Mouse (Mus musculus): Measurements from ENCODE around the gene Rplp0. TPM values are rescaled to one million over a fixed set of nuclear protein-coding genes. Genes with fewer than 3 reads are reported as not detected.

Gene Rplp0
- polyA plus RNA-seq, 1 experiment: 3,023 TPM

DNA sequence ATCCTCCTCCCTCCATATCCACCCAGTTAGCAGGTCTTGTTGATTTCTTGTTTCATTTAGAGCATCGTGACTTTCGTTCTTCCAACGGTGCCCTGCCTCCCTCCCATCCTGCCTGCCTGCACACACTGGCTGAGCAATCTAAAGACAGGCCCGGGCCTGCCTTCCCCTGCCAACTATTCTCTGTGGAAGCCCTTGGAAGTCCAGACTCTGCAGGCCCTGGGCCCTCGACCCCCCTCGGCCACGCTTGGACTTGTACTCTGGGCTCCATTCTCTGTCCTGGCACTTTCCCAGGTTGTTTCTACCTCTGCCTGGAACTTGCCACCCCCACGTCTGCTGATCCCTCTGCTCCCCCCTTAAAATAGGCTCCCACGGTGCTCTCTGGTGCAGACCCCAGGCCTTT is 33.3 kb upstream of the Rplp0 start:
- no peak overlapping the region for H3K4me3 ChIP-seq (ENCODE audit: insufficient read depth, low read length)

DNA sequence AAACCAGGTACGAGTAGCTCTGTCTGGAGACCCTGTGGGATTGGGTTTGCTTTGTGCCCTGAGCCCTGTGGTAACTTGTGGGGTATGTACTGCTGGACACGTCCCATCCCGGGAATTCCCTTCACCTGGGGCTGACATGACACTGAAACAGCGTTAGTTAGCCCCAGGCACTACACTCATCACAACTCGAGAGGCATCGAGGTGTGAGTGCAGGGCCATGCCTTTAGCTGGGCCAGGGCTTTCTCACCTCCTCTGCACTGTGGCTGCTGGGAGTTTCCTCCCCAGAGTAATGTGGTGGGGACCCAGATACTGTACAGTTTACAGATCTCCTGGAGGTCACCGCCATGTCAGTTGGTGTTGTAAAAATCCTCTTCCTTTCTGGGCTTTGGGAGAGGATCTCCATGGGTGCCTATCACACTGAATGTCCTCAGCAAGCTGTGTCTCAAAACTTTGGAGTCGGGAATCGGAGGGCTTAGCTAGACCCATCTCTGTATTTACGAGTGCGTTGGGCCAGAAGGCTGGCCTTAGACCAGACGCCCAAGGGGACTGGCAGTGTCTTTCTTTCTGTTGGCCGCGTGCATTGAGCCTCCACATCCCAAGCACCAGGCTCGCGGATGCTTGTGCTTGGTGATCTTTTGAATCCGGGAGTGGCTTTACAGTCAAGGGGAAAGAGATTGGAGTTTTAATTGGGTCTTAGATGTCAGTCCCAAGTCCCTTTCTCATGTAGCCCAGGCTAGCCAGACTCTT is 32.6 kb upstream of the Rplp0 start:
- no peak overlapping the region for H3K4me3 ChIP-seq (ENCODE audit: insufficient read depth, low read length)
- no peak overlapping the region for H3K27ac ChIP-seq (ENCODE audit: insufficient read depth, low read length)
- TF ChIP-seq POLR2A (IDR thresholded peaks at IDR 0.05; ENCODE audit: low read depth, low read length): no peak
- TF ChIP-seq CTCF (IDR thresholded peaks at IDR 0.05; ENCODE audit: borderline replicate concordance, insufficient read depth, low read length): no peak
- peaks cover 35% of the 10 kb centered on the region for H3K4me1 ChIP-seq (ENCODE audit: control insufficient read depth, insufficient read depth, low read length)

More for the DNA sequence above, 33.3 kb upstream of the Rplp0 start:
- no peak for TF ChIP-seq POLR2A (IDR thresholded peaks at IDR 0.05; ENCODE audit: low read depth, low read length)
- Histone ChIP-seq H3K27ac (ENCODE audit: insufficient read depth, low read length) (no peak overlapping the region), H3K4me1 (ENCODE audit: control insufficient read depth, insufficient read depth, low read length) (peaks cover 33% of the 10 kb centered on the region)

DNA sequence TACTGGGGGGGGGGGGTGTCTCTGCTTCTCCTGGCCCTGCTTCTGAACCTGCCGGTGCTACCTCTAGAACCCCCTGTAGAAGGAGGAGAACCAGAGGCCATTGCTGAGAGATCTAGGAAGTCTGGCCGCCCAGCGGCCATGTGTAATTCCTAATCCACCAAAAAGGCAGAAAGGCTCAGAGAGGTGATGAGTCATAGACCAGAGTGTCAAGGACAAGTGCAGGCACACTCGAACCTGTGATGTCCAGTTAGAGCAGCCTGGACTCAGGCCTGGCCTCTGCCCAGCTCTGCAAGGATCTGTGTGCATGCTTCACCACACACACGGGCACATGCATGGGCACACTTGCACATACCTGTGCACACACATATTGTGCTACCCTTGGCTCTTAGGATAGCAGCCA is 31.1 kb upstream of the Rplp0 start:
- Histone ChIP-seq H3K4me3 (ENCODE audit: insufficient read depth, low read length) (no peak overlapping the region), H3K27ac (ENCODE audit: insufficient read depth, low read length) (no peak overlapping the region), H3K4me1 (ENCODE audit: control insufficient read depth, insufficient read depth, low read length) (peaks cover 35% of the 10 kb centered on the region)
- TF ChIP-seq POLR2A (IDR thresholded peaks at IDR 0.05; ENCODE audit: low read depth, low read length) (no peak), CTCF (IDR thresholded peaks at IDR 0.05; ENCODE audit: borderline replicate concordance, insufficient read depth, low read length) (no peak)

DNA sequence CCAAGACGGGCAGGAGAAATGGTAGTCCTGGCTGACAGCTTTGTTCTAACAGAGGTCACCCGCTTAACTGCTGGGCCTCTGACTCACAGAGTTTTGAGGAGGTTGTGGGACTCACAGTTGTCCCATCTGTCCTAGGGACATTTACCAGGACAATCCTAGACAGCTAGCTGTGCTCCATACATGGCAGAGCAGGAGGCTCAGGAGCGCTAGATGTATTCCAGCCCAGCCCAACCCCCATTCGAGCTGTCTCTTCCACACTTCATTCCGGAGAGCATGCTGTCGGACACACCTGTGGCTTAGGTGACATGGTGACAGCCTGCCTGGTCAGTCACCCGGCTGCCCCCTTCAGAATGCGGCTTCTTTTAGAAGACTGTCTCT is 29.9 kb upstream of the Rplp0 start:
- no peak overlapping the region for H3K4me3 ChIP-seq (ENCODE audit: insufficient read depth, low read length)
- TF ChIP-seq POLR2A (IDR thresholded peaks at IDR 0.05; ENCODE audit: low read depth, low read length) (no peak), CTCF (IDR thresholded peaks at IDR 0.05; ENCODE audit: borderline replicate concordance, insufficient read depth, low read length) (no peak)
- no peak overlapping the region for H3K27ac ChIP-seq (ENCODE audit: insufficient read depth, low read length)

DNA sequence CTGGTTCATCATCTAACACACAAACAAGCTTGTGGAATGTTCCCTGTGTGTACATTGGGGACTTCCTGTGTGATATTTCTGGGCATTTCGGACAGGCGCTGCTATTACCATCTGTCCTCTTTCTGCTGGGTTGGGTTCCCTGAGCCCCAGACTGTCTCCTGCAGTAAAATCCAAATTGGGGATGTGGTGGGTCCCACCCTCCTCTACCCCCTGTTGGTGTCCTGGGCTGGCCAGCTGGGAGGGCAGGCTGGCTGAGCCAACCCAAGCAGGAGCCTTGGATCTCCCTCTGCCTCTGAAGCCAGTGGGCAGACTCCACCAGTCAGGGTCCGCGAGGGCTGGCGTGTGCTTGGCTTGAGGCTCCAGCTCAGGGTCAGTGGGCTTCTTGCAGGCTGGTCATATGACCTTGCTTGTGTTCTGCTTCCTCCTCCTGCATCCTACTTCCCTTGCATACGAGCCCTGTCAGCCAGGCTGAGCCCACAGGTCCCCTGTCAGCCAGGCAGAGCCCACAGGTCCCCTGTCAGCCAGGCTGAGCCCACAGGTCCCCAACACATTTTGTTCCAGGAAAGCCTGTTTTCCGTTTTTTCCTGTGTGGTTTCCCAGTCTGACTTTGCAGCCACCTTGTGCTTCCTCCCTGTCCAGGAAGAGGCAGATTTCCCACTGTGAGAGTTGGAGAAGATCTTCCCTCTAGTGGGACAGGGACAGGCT is 29.4 kb upstream of the Rplp0 start:
- Histone ChIP-seq H3K27ac (ENCODE audit: insufficient read depth, low read length) (no peak overlapping the region), H3K4me3 (ENCODE audit: insufficient read depth, low read length) (no peak overlapping the region), H3K4me1 (ENCODE audit: control insufficient read depth, insufficient read depth, low read length) (peaks cover 35% of the 10 kb centered on the region)
- TF ChIP-seq CTCF (IDR thresholded peaks at IDR 0.05; ENCODE audit: borderline replicate concordance, insufficient read depth, low read length) (no peak), POLR2A (IDR thresholded peaks at IDR 0.05; ENCODE audit: low read depth, low read length) (no peak)

More for the DNA sequence above, 29.9 kb upstream of the Rplp0 start:
- H3K4me1 ChIP-seq (ENCODE audit: control insufficient read depth, insufficient read depth, low read length): peaks cover 35% of the 10 kb centered on the region

DNA sequence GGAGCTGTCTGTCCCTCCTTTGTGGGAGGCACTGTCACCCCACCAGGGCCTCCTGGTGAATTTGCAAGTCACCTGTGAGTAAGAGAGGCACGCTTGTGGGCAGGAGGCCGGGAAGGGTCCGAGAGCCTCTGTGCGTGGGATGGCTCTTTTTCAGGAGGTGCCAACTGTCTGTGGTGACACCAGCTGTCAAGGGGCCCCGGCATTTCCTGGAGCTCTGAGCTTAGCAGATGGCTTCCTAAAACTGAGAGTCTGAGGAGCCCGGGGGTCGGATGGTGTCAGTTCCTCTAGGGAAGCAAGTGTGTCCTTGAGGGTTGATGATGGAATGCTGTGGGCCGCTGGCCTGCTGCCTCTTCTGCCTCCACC is 28.8 kb upstream of the Rplp0 start:
- Histone ChIP-seq H3K4me3 (ENCODE audit: insufficient read depth, low read length) (no peak overlapping the region), H3K27ac (ENCODE audit: insufficient read depth, low read length) (no peak overlapping the region), H3K4me1 (ENCODE audit: control insufficient read depth, insufficient read depth, low read length) (peaks cover 39% of the 10 kb centered on the region)
- TF ChIP-seq CTCF (IDR thresholded peaks at IDR 0.05; ENCODE audit: borderline replicate concordance, insufficient read depth, low read length): no peak
- TF ChIP-seq POLR2A (IDR thresholded peaks at IDR 0.05; ENCODE audit: low read depth, low read length): no peak

DNA sequence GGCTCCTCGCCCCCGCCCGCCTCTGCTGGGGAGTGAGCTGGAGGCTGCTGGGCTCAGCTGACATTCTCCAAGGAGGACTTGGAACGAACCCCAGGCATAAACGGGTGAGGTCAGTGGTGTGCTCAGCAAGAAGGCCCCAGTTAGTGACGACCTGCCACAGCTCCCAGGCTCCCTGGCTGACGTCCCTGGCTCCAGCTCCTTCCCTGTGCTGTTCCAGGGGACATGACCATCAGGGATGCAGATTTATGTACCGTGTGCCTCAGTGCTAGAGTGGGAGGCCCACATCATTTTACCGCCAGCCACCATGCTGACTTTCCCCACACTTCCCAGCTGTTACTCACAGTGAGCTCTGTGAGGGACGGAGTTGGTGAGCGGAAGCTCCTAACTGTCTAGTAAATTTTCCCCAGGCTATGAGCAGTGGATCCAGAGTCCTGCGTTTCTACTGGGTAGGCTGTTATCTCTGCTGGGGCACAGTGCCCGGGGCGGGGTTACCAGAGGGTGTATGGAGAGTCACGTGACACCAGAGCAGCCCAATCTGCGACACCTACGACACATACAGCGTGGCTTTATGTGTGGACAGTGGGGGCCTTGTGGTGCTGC is 27.5 kb upstream of the Rplp0 start:
- Histone ChIP-seq H3K4me1 (ENCODE audit: control insufficient read depth, insufficient read depth, low read length) (peaks cover 46% of the 10 kb centered on the region), H3K27ac (ENCODE audit: insufficient read depth, low read length) (peak overlapping the region; percentile 41), H3K4me3 (ENCODE audit: insufficient read depth, low read length) (no peak overlapping the region)
- no peak for TF ChIP-seq CTCF (IDR thresholded peaks at IDR 0.05; ENCODE audit: borderline replicate concordance, insufficient read depth, low read length)
- no peak for TF ChIP-seq POLR2A (IDR thresholded peaks at IDR 0.05; ENCODE audit: low read depth, low read length)

DNA sequence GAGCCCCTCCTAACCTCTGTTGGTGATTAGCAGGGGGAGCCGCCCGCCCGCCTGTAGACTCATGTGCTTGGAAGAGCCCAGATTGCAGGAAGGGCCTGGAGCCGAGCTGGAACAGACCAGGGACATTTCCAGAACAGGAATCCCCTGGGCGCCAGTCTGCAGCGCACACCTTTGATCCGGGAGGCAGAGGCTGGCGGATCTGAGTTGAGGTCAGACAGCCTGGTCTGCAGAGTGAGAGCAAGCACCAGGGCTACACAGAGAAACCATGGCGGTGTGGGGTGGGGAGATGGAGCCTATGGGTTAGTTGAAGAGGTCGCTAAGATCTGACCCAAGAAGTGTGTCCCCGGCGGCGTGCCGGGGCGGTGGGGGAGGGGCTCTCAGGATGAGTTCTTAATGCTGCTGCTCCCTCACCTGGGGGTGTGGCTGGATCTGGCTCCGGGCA is 25.0 kb upstream of the Rplp0 start:
- peak overlapping the region; percentile 19; the same call in 1 of the 2 replicates for H3K27ac ChIP-seq (ENCODE audit: insufficient read depth, low read length)
- no peak overlapping the region for H3K4me3 ChIP-seq (ENCODE audit: insufficient read depth, low read length)
- TF ChIP-seq CTCF (IDR thresholded peaks at IDR 0.05; ENCODE audit: borderline replicate concordance, insufficient read depth, low read length): no peak
- TF ChIP-seq POLR2A (IDR thresholded peaks at IDR 0.05; ENCODE audit: low read depth, low read length): no peak
- peaks cover 46% of the 10 kb centered on the region for H3K4me1 ChIP-seq (ENCODE audit: control insufficient read depth, insufficient read depth, low read length)

DNA sequence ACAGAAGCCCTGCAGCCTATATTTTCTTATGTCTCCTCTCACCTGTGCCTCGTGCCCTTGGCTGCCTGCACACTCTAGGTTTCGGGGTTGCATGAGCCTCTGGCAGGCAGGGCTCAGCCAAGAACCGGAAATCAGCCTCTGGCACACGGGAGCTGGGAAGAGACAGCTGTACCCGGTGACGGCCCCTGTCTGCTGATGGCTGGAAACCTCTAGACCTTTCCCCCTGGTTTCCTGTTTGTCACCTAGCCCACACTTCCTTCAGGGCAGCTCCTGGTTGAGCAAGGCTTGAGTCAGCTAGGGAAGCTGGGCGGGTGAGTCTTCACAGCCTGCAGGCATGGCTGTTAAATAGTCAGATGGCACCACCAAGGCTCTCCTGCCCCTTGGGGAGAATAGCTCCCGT is 24.4 kb upstream of the Rplp0 start:
- TF ChIP-seq CTCF (IDR thresholded peaks at IDR 0.05; ENCODE audit: borderline replicate concordance, insufficient read depth, low read length) (no peak), POLR2A (IDR thresholded peaks at IDR 0.05; ENCODE audit: low read depth, low read length) (no peak)
- no peak overlapping the region for H3K4me3 ChIP-seq (ENCODE audit: insufficient read depth, low read length)
- peak overlapping the region; percentile 31; the same call in 1 of the 2 replicates for H3K27ac ChIP-seq (ENCODE audit: insufficient read depth, low read length)
- peaks cover 43% of the 10 kb centered on the region for H3K4me1 ChIP-seq (ENCODE audit: control insufficient read depth, insufficient read depth, low read length)

DNA sequence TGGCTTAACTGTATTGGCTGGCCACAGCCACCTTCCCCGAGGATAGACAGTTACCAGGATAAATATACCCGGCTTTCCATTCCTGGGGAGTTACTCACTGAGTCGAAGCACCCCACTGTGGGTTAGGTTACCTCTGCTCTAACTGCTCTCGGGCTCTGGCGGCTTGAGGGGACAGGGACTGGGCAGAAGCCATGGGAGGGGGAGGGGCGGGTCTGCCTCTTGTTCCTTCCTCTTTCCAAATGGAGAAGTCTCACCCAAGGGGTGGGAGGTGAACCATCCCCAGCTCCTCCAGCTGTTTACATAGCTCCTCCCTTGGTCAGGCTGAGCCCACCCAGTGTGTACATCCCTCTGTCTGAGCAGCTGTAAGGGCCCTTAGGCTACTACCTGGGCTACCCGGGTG is 23.6 kb upstream of the Rplp0 start:
- Histone ChIP-seq H3K4me3 (ENCODE audit: insufficient read depth, low read length) (no peak overlapping the region), H3K4me1 (ENCODE audit: control insufficient read depth, insufficient read depth, low read length) (peaks cover 42% of the 10 kb centered on the region), H3K27ac (ENCODE audit: insufficient read depth, low read length) (peak overlapping the region; percentile 31; the same call in 1 of the 2 replicates)
- no peak for TF ChIP-seq CTCF (IDR thresholded peaks at IDR 0.05; ENCODE audit: borderline replicate concordance, insufficient read depth, low read length)
- no peak for TF ChIP-seq POLR2A (IDR thresholded peaks at IDR 0.05; ENCODE audit: low read depth, low read length)
